Mouse (Mus musculus) stomach, postnatal 0 days (tissue): ENCODE measurements around the gene Gpr19.

Experiments
- CTCF ChIP-seq: IDR thresholded peaks from 2 replicates; pipeline ENCODE4 v1.5.1; 2016; ENCODE audit warnings: antibody characterized with exemption, low read depth, mild to moderate bottlenecking, moderate library complexity
- EP300 ChIP-seq: optimal IDR thresholded peaks from 2 replicates; pipeline ENCODE3; 2016; ENCODE audit warnings: antibody characterized with exemption

- TF ChIP-seq EP300 (no peak), CTCF (no peak)
Observed at GRCm38 (mm10) chr6:134922511-134923195, 24.3 kb upstream of the Gpr19 start.
